Mouse (Mus musculus) intestine, embryonic 16.5 days (tissue): ENCODE measurements around the gene Stxbp2. TPM values are rescaled to one million over a fixed set of nuclear protein-coding genes. Genes with fewer than 3 reads are reported as not detected.

Source experiments
- ATAC-seq: fragments of 200-750 bp; cut with Nextera tagmentation; 2 replicates; pipeline ENCODE4 v1.8.0; 2017; ENCODE audit warnings: moderate TSS enrichment, moderate library complexity
- H3K27ac ChIP-seq: fragments of 300-500 bp; sonication (generic); 2 replicates; pipeline ENCODE4 v1.5.1; 2014; ENCODE audit warnings: mild to moderate bottlenecking, low read length
- H3K27me3 ChIP-seq: fragments of 300-500 bp; sonication (generic); replicated peaks from 2 replicates; pipeline ENCODE4 v1.6.1; 2014; ENCODE audit warnings: low read length, control low read depth, mixed read lengths; ENCODE audit not compliant: control insufficient read depth, insufficient read depth
- H3K36me3 ChIP-seq: fragments of 300-500 bp; sonication (generic); 2 replicates; pipeline ENCODE4 v1.6.1; 2014; ENCODE audit warnings: low read length, control low read depth; ENCODE audit not compliant: control insufficient read depth, insufficient read depth
- H3K4me1 ChIP-seq: fragments of 300-500 bp; sonication (generic); 2 replicates; pipeline ENCODE4 v1.6.1; 2014; ENCODE audit warnings: low read length, control low read depth, mixed read lengths; ENCODE audit not compliant: control insufficient read depth, insufficient read depth
- H3K4me2 ChIP-seq: fragments of 300-500 bp; sonication (generic); 2 replicates; pipeline ENCODE4 v1.6.1; 2014; ENCODE audit warnings: low read depth, low read length, control low read depth
- H3K4me3 ChIP-seq: fragments of 300-500 bp; sonication (generic); 2 replicates; pipeline ENCODE4 v1.5.1; 2014; ENCODE audit warnings: mild to moderate bottlenecking, low read length
- H3K9ac ChIP-seq: fragments of 300-500 bp; sonication (generic); 2 replicates; pipeline ENCODE4 v1.6.1; 2014; ENCODE audit warnings: low read depth, low read length
- H3K9me3 ChIP-seq: fragments of 300-500 bp; sonication (generic); 2 replicates; pipeline ENCODE4 v1.6.1; 2016; ENCODE audit warnings: low read length, control low read depth; ENCODE audit not compliant: control insufficient read depth
- WGBS: fragments of 180-500 bp; shearing (Covaris S2); extraction: QIAGEN DNeasy Blood & Tissue Kit; methylation state at CpG from one replicate; pipeline ENCODE4 v1.1.7; 2014; 5-methylcytosine and 5-hydroxymethylcytosine counted together
- polyA plus RNA-seq: library from polyadenylated mRNA; unstranded; fragments of >200 nt; fragmentation: Nextera tagmentation; extraction: Ambion mirVana; gene quantifications from 2 replicates; pipeline ENCODE4 v1.2.1, GENCODE M21; 2015

The Stxbp2 gene
- polyA plus RNA-seq, 1 experiment from 2014 or later: 161 TPM

GRCm38 (mm10) chr8:3654726-3655508 is 24.2 kb downstream of the Stxbp2 start:
- Histone ChIP-seq H3K4me1 (no peaks in the 10 kb centered on the region), H3K27me3 (no peaks in the 10 kb centered on the region), H3K9me3 (no peaks in the 10 kb centered on the region), H3K4me3 (no peak overlapping the region), H3K4me2 (no peak overlapping the region), H3K36me3 (no peaks in the 10 kb centered on the region), H3K9ac (no peak overlapping the region), H3K27ac (no peak overlapping the region)
- 66% methylated on average over 11 of the region's 11 CpGs for WGBS
- ATAC-seq: no peak

GRCm38 (mm10) chr8:3655526-3655925 is 24.8 kb downstream of the Stxbp2 start, which contains the start of gene Retn:
Gene Retn, plus strand, starts transcription at chr8:3655770.
- H3K27me3 ChIP-seq: no peaks in the 10 kb centered on the region
- no peaks in the 10 kb centered on the region for H3K9me3 ChIP-seq
- WGBS: 59% methylated on average over 3 of the region's 3 CpGs
- no peak within 1 kb of the TSS for H3K4me3 ChIP-seq
- H3K4me1 ChIP-seq: no peaks in the 10 kb centered on the region
- no peak within 1 kb of the TSS for H3K4me2 ChIP-seq
- H3K9ac ChIP-seq: no peak within 1 kb of the TSS
- ATAC-seq: no peak
- no peaks in the 10 kb centered on the region for H3K36me3 ChIP-seq
- H3K27ac ChIP-seq: no peak within 1 kb of the TSS

- Histone ChIP-seq H3K4me2 (no peak overlapping the region), H3K4me1 (no peaks in the 10 kb centered on the region), H3K9ac (no peak overlapping the region), H3K27ac (no peak overlapping the region), H3K9me3 (no peaks in the 10 kb centered on the region), H3K36me3 (no peaks in the 10 kb centered on the region), H3K27me3 (no peaks in the 10 kb centered on the region), H3K4me3 (no peak overlapping the region)
- 31% methylated on average over 7 of the region's 7 CpGs for WGBS
- ATAC-seq: no peak
Observed at GRCm38 (mm10) chr8:3656725-3657381, 26.1 kb downstream of the Stxbp2 start.

- H3K27ac ChIP-seq: no peak overlapping the region
- no peak overlapping the region for H3K9ac ChIP-seq
- no peaks in the 10 kb centered on the region for H3K27me3 ChIP-seq
- ATAC-seq: no peak
- H3K4me2 ChIP-seq: no peak overlapping the region
- WGBS: 75% methylated on average over 8 of the region's 8 CpGs
- H3K9me3 ChIP-seq: no peaks in the 10 kb centered on the region
- H3K4me3 ChIP-seq: no peak overlapping the region
- H3K36me3 ChIP-seq: no peaks in the 10 kb centered on the region
- no peaks in the 10 kb centered on the region for H3K4me1 ChIP-seq
Observed at GRCm38 (mm10) chr8:3660889-3661288, 30.1 kb downstream of the Stxbp2 start.

GRCm38 (mm10) chr8:3664405-3664804 is 33.6 kb downstream of the Stxbp2 start:
- Histone ChIP-seq H3K4me1 (no peaks in the 10 kb centered on the region), H3K36me3 (no peaks in the 10 kb centered on the region), H3K27me3 (no peaks in the 10 kb centered on the region), H3K9me3 (no peaks in the 10 kb centered on the region), H3K4me2 (no peak overlapping the region), H3K4me3 (no peak overlapping the region), H3K27ac (no peak overlapping the region), H3K9ac (no peak overlapping the region)
- no peak for ATAC-seq
- 55% methylated on average over 5 of the region's 5 CpGs for WGBS

- Histone ChIP-seq H3K27ac (no peak within 1 kb of the TSS), H3K4me1 (no peaks in the 10 kb centered on the region), H3K36me3 (no peaks in the 10 kb centered on the region), H3K27me3 (no peaks in the 10 kb centered on the region), H3K4me3 (no peak within 1 kb of the TSS), H3K4me2 (no peak within 1 kb of the TSS), H3K9me3 (no peaks in the 10 kb centered on the region), H3K9ac (no peak within 1 kb of the TSS)
- WGBS: 74% methylated on average over 6 of the region's 6 CpGs
- ATAC-seq: no peak
Observed at GRCm38 (mm10) chr8:3665507-3665906, 34.8 kb downstream of the Stxbp2 start, which contains the start of gene Mcemp1. Gene Mcemp1, plus strand, starts transcription at chr8:3665754.

GRCm38 (mm10) chr8:3670388-3670787 is 39.6 kb downstream of the Stxbp2 start:
- no peaks in the 10 kb centered on the region for H3K27me3 ChIP-seq
- no peak overlapping the region for H3K27ac ChIP-seq
- H3K4me1 ChIP-seq: no peaks in the 10 kb centered on the region
- H3K9me3 ChIP-seq: no peaks in the 10 kb centered on the region
- no peak overlapping the region for H3K4me3 ChIP-seq
- ATAC-seq: no peak
- 77% methylated on average over 2 of the region's 2 CpGs for WGBS
- H3K4me2 ChIP-seq: no peak overlapping the region
- no peaks in the 10 kb centered on the region for H3K36me3 ChIP-seq
- no peak overlapping the region for H3K9ac ChIP-seq

GRCm38 (mm10) chr8:3671980-3672491 is 41.3 kb downstream of the Stxbp2 start, which contains the start of gene Fcor:
Gene Fcor, minus strand, starts transcription at chr8:3672362.
- ATAC-seq: peak; percentile 83
- Histone ChIP-seq H3K9ac (peak within 1 kb of the TSS; percentile 67), H3K4me2 (peak within 1 kb of the TSS; percentile 71), H3K4me3 (peak within 1 kb of the TSS; percentile 60), H3K9me3 (no peaks in the 10 kb centered on the region), H3K36me3 (no peaks in the 10 kb centered on the region), H3K27ac (peak within 1 kb of the TSS; percentile 50; the same call in 1 of the 2 replicates), H3K27me3 (no peaks in the 10 kb centered on the region), H3K4me1 (peaks cover 2% of the 10 kb centered on the region; the same call in 1 of the 2 replicates)
- 0% methylated on average over 23 of the region's 23 CpGs for WGBS

- H3K4me2 ChIP-seq: no peak overlapping the region
- peaks cover 11% of the 10 kb centered on the region for H3K4me1 ChIP-seq
- no peak overlapping the region for H3K9ac ChIP-seq
- ATAC-seq: no peak
- H3K4me3 ChIP-seq: no peak overlapping the region
- no peaks in the 10 kb centered on the region for H3K27me3 ChIP-seq
- peaks cover 10% of the 10 kb centered on the region for H3K36me3 ChIP-seq
- 52% methylated on average over 3 of the region's 3 CpGs for WGBS
- H3K9me3 ChIP-seq: no peaks in the 10 kb centered on the region
- H3K27ac ChIP-seq: no peak overlapping the region
Observed at GRCm38 (mm10) chr8:3674671-3675070, 43.9 kb downstream of the Stxbp2 start.
